Mouse (Mus musculus) olfactory bulb, adult 2 months (tissue): ENCODE measurements around the gene P4hb.

Experiments
- CTCF ChIP-seq: fragments of 200-500 bp; IDR thresholded peaks from 2 replicates; pipeline ENCODE4 v1.5.1; 2012; ENCODE audit warnings: low read depth, mild to moderate bottlenecking, low read length, moderate library complexity; ENCODE audit not compliant: insufficient read depth
- POLR2A ChIP-seq: fragments of 200-500 bp; IDR thresholded peaks from 2 replicates; pipeline ENCODE4 v1.6.1; 2012; ENCODE audit warnings: mild to moderate bottlenecking, low read depth, low read length, moderate library complexity; ENCODE audit not compliant: insufficient read depth

DNA sequence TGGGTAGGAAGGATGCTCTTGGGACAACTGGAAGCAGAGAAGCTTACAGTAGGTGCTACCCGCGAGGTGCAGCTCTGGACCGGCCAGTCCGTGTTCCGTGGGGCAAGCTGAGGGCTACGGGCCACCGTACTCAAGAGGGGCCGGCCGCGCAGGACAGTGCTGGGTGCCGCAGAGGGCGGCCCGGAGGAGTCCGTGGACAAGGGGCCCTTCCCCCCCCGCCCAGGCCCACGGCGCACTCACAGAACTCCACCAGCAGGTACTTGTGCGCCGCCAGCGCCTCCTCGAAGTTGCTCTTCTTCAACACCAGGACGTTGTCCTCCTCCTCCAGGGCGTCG is 669 bp downstream of the P4hb start:
- TF ChIP-seq CTCF (no peak), POLR2A (no peak)
